Mouse (Mus musculus): ENCODE results near the gene Msantd2. TPM values are rescaled to one million over a fixed set of nuclear protein-coding genes. Genes with fewer than 3 reads are reported as not detected.

Msantd2 gene
- polyA plus RNA-seq, 1 experiment from 2014 or later, result 20.5 TPM

GRCm38 (mm10) chr9:37567019-37567418 is 77.9 kb downstream of the Msantd2 start:
- H3K27ac ChIP-seq (ENCODE audit: low read depth, low read length), result no peak overlapping the region
- H3K27me3 ChIP-seq (ENCODE audit: control insufficient read depth, insufficient read depth, low read length), result no peaks in the 10 kb centered on the region; the same call in 1 of the 2 replicates
- WGBS (ENCODE audit: insufficient replicate concordance), result 82% methylated on average over 2 of the region's 2 CpGs

GRCm38 (mm10) chr9:37567454-37567853 is 78.3 kb downstream of the Msantd2 start:
- no peaks in the 10 kb centered on the region for H3K36me3 ChIP-seq (ENCODE audit: control insufficient read depth, insufficient read depth, low read length)
- H3K4me1 ChIP-seq (ENCODE audit: control insufficient read depth, insufficient read depth, low read length), result peaks cover 17% of the 10 kb centered on the region
- peak overlapping the region; percentile 48 for H3K4me2 ChIP-seq
- no peaks in the 10 kb centered on the region for H3K9me3 ChIP-seq (replicated peaks; ENCODE audit: control insufficient read depth, low read length)
- H3K27me3 ChIP-seq (ENCODE audit: control insufficient read depth, insufficient read depth, low read length), result no peaks in the 10 kb centered on the region; the same call in 1 of the 2 replicates
- H3K9ac ChIP-seq (ENCODE audit: low read depth, low read length), result no peak overlapping the region
- H3K4me3 ChIP-seq (ENCODE audit: low read depth, low read length), result no peak overlapping the region
- WGBS (ENCODE audit: insufficient replicate concordance), result 42% methylated on average over 5 of the region's 5 CpGs
- H3K27ac ChIP-seq (ENCODE audit: low read depth, low read length), result no peak overlapping the region
- ATAC-seq (replicated peaks; ENCODE audit: insufficient number of reproducible peaks, low FRiP score, low TSS enrichment), result no peak

More at GRCm38 (mm10) chr9:37567019-37567418, 77.9 kb downstream of the Msantd2 start:
- Histone ChIP-seq H3K4me2 (no peak overlapping the region), H3K4me1 (ENCODE audit: control insufficient read depth, insufficient read depth, low read length) (peaks cover 14% of the 10 kb centered on the region), H3K9ac (ENCODE audit: low read depth, low read length) (no peak overlapping the region), H3K4me3 (ENCODE audit: low read depth, low read length) (no peak overlapping the region), H3K36me3 (ENCODE audit: control insufficient read depth, insufficient read depth, low read length) (no peaks in the 10 kb centered on the region), H3K9me3 (replicated peaks; ENCODE audit: control insufficient read depth, low read length) (no peaks in the 10 kb centered on the region)
- no peak for ATAC-seq (replicated peaks; ENCODE audit: insufficient number of reproducible peaks, low FRiP score, low TSS enrichment)

GRCm38 (mm10) chr9:37567892-37568604 is 78.9 kb downstream of the Msantd2 start:
- peaks cover 22% of the 10 kb centered on the region for H3K4me1 ChIP-seq (ENCODE audit: control insufficient read depth, insufficient read depth, low read length)
- no peak overlapping the region for H3K4me3 ChIP-seq (ENCODE audit: low read depth, low read length)
- no peaks in the 10 kb centered on the region for H3K36me3 ChIP-seq (ENCODE audit: control insufficient read depth, insufficient read depth, low read length)
- ATAC-seq (replicated peaks; ENCODE audit: insufficient number of reproducible peaks, low FRiP score, low TSS enrichment), result no peak
- H3K9me3 ChIP-seq (replicated peaks; ENCODE audit: control insufficient read depth, low read length), result no peaks in the 10 kb centered on the region
- no peaks in the 10 kb centered on the region; the same call in 1 of the 2 replicates for H3K27me3 ChIP-seq (ENCODE audit: control insufficient read depth, insufficient read depth, low read length)
- H3K9ac ChIP-seq (ENCODE audit: low read depth, low read length), result peak overlapping the region; percentile 43; the same call in 1 of the 2 replicates
- H3K27ac ChIP-seq (ENCODE audit: low read depth, low read length), result no peak overlapping the region
- 25% methylated on average over 15 of the region's 15 CpGs for WGBS (ENCODE audit: insufficient replicate concordance)
- H3K4me2 ChIP-seq, result peak overlapping the region; percentile 48

DNA sequence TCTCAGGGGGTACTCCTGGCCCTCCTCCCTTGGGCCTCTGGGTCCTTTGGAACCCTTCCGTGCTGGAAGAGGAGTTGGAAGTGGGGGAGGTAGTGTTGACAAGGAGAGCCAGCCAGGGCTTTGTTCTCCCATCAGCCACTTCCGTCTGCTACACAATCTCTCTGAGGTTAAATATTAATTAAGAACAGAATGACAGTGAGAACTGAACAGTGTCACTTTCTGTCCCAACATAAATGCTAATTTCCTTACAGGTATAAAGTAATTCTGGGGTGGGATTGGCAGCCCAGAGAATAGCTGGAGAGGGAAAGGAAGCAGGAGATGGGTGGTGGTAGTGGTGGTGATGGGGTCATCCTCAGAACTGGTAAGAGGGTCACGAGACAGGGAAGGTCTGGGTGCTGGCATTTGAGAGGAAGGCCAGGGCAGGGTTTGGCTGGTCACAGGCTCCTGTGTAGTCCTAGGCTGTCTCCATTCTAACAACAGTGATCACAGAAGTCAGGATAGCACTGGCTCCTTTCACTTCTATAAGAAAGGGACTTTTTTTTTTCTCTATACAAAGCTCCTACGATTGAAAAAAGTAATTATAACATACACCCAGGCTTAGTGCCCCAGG is 79.6 kb downstream of the Msantd2 start:
- WGBS (ENCODE audit: insufficient replicate concordance), result 37% methylated on average over 4 of the region's 4 CpGs
- ATAC-seq (replicated peaks; ENCODE audit: insufficient number of reproducible peaks, low FRiP score, low TSS enrichment), result no peak
- no peak overlapping the region for H3K9ac ChIP-seq (ENCODE audit: low read depth, low read length)
- H3K4me3 ChIP-seq (ENCODE audit: low read depth, low read length), result no peak overlapping the region
- H3K9me3 ChIP-seq (replicated peaks; ENCODE audit: control insufficient read depth, low read length), result no peaks in the 10 kb centered on the region
- H3K36me3 ChIP-seq (ENCODE audit: control insufficient read depth, insufficient read depth, low read length), result no peaks in the 10 kb centered on the region
- peaks cover 22% of the 10 kb centered on the region for H3K4me1 ChIP-seq (ENCODE audit: control insufficient read depth, insufficient read depth, low read length)
- H3K4me2 ChIP-seq, result no peak overlapping the region
- H3K27ac ChIP-seq (ENCODE audit: low read depth, low read length), result no peak overlapping the region
- no peaks in the 10 kb centered on the region; the same call in 1 of the 2 replicates for H3K27me3 ChIP-seq (ENCODE audit: control insufficient read depth, insufficient read depth, low read length)

- Histone ChIP-seq H3K4me1 (ENCODE audit: control insufficient read depth, insufficient read depth, low read length) (peaks cover 22% of the 10 kb centered on the region), H3K36me3 (ENCODE audit: control insufficient read depth, insufficient read depth, low read length) (no peaks in the 10 kb centered on the region), H3K4me3 (ENCODE audit: low read depth, low read length) (no peak overlapping the region), H3K27me3 (ENCODE audit: control insufficient read depth, insufficient read depth, low read length) (no peaks in the 10 kb centered on the region; the same call in 1 of the 2 replicates), H3K9ac (ENCODE audit: low read depth, low read length) (no peak overlapping the region), H3K27ac (ENCODE audit: low read depth, low read length) (no peak overlapping the region), H3K4me2 (no peak overlapping the region), H3K9me3 (replicated peaks; ENCODE audit: control insufficient read depth, low read length) (no peaks in the 10 kb centered on the region)
- ATAC-seq (replicated peaks; ENCODE audit: insufficient number of reproducible peaks, low FRiP score, low TSS enrichment), result no peak
- 57% methylated on average over 2 of the region's 2 CpGs for whole genome bisulfite sequencing (ENCODE audit: insufficient replicate concordance)
Measured at GRCm38 (mm10) chr9:37569231-37569835, 80.2 kb downstream of the Msantd2 start.

DNA sequence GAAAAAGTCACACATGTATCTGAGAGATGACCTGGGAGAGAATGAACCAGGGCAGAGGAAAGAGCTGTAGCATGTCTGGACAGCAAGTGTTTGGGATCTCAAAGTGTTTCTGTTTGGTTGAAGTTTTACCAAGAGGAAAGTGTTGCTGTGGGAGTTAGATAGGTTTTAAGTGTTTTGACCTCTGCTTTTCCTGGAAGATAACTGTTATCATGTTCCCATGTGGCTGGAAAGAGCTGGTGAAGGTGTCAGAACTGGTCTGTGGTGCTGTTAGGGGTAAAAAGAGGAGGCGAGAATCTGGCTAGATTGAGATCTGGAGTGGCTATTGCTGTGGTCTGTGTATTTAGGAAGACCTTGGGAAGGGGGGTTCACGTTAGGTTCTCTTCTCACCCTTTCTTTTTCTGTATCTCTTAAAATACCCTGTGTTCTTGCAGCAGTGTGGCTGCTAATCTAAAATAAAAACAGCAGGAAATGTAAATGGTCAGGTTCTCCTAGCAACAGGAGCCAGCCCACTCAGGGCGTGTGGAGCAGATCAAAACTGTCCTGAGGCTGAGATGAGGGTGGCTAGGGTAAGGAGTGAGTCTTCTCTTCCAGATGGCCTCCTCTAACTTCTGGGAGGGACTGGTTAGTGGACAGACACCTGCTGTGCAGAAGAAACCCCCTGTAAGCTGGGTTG is 83.2 kb downstream of the Msantd2 start:
- H3K27ac ChIP-seq (ENCODE audit: low read depth, low read length), result 0 out of 2 replicates have a peak overlapping the region, but pooled peaks have one; percentile 10
- H3K4me1 ChIP-seq (ENCODE audit: control insufficient read depth, insufficient read depth, low read length), result peaks cover 27% of the 10 kb centered on the region
- H3K27me3 ChIP-seq (ENCODE audit: control insufficient read depth, insufficient read depth, low read length), result no peaks in the 10 kb centered on the region; the same call in 1 of the 2 replicates
- WGBS (ENCODE audit: insufficient replicate concordance), result 13% methylated on average over 3 of the region's 3 CpGs
- peak overlapping the region; percentile 29 for H3K4me2 ChIP-seq
- no peak overlapping the region for H3K9ac ChIP-seq (ENCODE audit: low read depth, low read length)
- ATAC-seq (replicated peaks; ENCODE audit: insufficient number of reproducible peaks, low FRiP score, low TSS enrichment), result no peak
- H3K36me3 ChIP-seq (ENCODE audit: control insufficient read depth, insufficient read depth, low read length), result no peaks in the 10 kb centered on the region
- no peaks in the 10 kb centered on the region for H3K9me3 ChIP-seq (replicated peaks; ENCODE audit: control insufficient read depth, low read length)
- H3K4me3 ChIP-seq (ENCODE audit: low read depth, low read length), result no peak overlapping the region

Other genes with a start within 250 kb of the Msantd2 start
- gene Slc37a2, start 233.6 kb upstream of the Msantd2 start, polyA plus RNA-seq (2014; fragmentation: Nextera tagmentation; extraction: Ambion mirVana), result 0.94 and 1.6 TPM in 2 replicates
- gene Ccdc15, start 140.9 kb upstream of the Msantd2 start, polyA plus RNA-seq (2014; fragmentation: Nextera tagmentation; extraction: Ambion mirVana), result 3.4 and 5.3 TPM in 2 replicates
- gene Hepacam, start 122.0 kb upstream of the Msantd2 start, polyA plus RNA-seq (2014; fragmentation: Nextera tagmentation; extraction: Ambion mirVana), result not detected in 2 replicates
- gene Robo4, start 87.4 kb upstream of the Msantd2 start, polyA plus RNA-seq (2014; fragmentation: Nextera tagmentation; extraction: Ambion mirVana), result 2.5 and 3.3 TPM in 2 replicates
- 0.29 and 0.35 TPM in 2 replicates for gene Robo3, start 56.1 kb upstream of the Msantd2 start, polyA plus RNA-seq (2014; fragmentation: Nextera tagmentation; extraction: Ambion mirVana)
- 45.4 and 59.6 TPM in 2 replicates for gene Esam, start 38.8 kb downstream of the Msantd2 start, polyA plus RNA-seq (2014; fragmentation: Nextera tagmentation; extraction: Ambion mirVana)
- gene Vsig2, start 49.9 kb downstream of the Msantd2 start, polyA plus RNA-seq (2014; fragmentation: Nextera tagmentation; extraction: Ambion mirVana), result 1.5 and 1.6 TPM in 2 replicates
- 4.8 and 5.2 TPM in 2 replicates for gene Nrgn, start 63.6 kb downstream of the Msantd2 start, polyA plus RNA-seq (2014; fragmentation: Nextera tagmentation; extraction: Ambion mirVana)
- gene Siae, start 66.4 kb downstream of the Msantd2 start, polyA plus RNA-seq (2014; fragmentation: Nextera tagmentation; extraction: Ambion mirVana), result 7.8 and 10.6 TPM in 2 replicates
- 5.7 and 10.0 TPM in 2 replicates for gene Spa17, start 124.4 kb downstream of the Msantd2 start, polyA plus RNA-seq (2014; fragmentation: Nextera tagmentation; extraction: Ambion mirVana)
- gene Tbrg1, start 168.0 kb downstream of the Msantd2 start, polyA plus RNA-seq (2014; fragmentation: Nextera tagmentation; extraction: Ambion mirVana), result 182 and 188 TPM in 2 replicates
- 0.08 and 0.10 TPM in 2 replicates for gene Panx3, start 179.9 kb downstream of the Msantd2 start, polyA plus RNA-seq (2014; fragmentation: Nextera tagmentation; extraction: Ambion mirVana)
- not detected in 2 replicates for gene Olfr160, start 226.9 kb downstream of the Msantd2 start, polyA plus RNA-seq (2014; fragmentation: Nextera tagmentation; extraction: Ambion mirVana)

Data from heart, embryonic 11.5 days (tissue).